Mouse (Mus musculus) thymus, postnatal 4 days (tissue): ENCODE results near the gene Arsg.

Experiments
- DNase-seq: peaks from one replicate; pipeline ENCODE4 v3.0.0; 2021

Arsg gene

DNA sequence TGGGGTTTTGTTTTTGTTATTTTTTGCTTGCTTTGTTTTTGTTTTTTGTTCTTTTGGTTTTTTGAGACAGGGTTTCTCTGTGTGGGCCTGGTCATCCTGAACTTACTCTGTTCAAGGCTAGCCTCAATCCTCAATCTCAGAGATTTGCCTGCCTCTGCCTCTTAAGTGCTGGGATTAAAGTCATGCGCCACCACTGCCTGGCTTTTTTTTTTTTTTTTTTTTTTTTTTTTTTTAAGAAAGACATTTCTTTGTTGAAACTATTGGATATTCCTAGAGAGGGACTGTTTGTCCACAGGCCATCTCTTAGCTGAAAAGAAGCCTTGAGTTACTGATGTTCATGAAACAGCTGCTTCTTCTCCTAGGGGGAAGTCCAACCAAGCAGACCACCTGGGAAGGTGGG lies 74.5 kb downstream of the Arsg start:
- no peak for DNase-seq

DNA sequence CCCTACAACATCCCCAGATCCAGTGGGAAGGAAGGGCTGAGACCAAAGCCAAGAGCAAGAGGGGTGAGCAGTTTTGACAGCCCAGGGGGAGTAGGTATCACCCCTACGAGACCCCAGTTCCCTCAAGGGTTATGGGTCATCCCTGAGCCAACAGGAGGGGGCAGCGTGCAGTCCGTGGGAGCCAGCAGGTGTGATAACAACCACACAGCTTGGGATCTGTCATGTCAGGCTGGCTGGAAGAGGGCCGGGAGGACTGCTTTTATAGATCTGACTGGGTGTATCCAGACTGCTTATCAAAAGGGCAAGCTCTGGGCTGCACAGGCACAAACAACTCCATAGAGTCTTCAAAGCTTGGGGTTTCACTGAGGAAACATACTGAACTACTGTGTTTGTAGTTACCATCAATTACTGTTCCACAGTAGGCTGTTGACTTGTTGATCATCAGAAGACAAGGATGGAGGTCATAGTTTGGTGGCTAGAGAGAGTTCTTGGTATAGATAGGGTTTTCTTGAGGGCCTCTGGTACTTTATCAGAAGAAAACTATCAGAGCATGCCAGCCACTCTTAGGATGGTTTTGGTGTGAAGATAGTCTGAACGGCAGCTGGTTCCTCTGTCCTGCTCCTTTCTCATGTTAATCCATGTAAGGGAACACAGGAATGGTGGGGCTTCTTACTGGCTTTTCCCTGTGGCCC lies 76.6 kb downstream of the Arsg start:
- DNase-seq: no peak

DNA sequence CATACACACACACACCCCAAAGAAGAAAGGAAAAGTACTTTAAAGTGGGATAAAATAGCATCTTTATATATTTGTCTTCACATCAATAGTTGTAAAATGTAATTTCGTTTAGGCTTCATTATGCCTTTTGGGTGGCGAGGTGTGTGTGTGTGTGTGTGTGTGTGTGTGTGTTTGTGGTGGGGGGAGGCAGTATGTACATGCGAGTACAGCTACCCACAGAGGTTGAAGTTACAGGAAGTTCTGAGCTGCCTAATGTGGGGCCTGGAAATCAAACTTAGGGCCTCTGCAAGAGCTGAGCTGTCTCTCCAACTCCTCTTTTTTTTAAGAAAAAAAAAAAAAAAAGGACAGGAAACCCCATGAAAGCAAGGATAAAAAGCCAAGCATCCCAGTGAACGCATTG lies 80.7 kb downstream of the Arsg start:
- DNase-seq: peak; percentile 58

DNA sequence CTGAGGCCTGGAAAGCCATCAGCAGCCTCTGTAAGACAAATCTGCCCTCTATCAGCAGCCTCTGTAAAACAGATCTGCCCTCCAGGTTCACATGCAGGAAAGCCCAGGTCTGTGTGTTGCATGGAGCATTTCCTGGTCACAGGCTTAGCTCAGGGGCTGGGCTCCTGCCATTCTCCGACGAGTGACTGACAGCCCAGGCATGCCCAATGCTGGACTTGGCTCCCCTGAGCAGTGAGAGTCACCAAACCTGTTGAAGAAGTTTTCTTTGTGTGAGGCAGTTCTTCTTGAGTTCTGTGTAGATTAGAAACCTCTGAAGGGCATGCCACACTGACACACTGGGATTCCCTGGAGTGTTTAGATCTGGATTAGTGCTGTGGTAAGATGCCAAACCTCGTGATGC lies 81.3 kb downstream of the Arsg start:
- peak; percentile 35 for DNase-seq

DNA sequence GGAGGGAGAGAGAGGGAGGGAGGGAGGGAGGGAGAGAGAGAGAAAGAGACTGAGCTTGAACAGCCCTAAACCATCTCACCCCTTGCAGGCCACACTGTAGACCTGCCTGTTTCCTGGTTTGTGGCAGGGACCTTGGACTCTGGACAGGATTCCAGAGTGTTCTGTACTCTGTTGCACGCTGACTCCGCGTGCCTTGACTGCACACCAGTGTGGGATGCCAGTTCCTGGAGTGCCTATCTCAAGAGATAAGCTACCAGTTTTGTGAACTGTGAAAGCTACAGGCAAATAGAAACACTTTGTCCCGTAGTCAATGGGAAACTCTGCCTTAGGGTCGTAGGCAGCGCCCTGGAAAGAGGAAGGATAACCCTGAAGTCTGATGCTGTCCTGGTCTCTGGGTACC lies 83.0 kb downstream of the Arsg start:
- no peak for DNase-seq

DNA sequence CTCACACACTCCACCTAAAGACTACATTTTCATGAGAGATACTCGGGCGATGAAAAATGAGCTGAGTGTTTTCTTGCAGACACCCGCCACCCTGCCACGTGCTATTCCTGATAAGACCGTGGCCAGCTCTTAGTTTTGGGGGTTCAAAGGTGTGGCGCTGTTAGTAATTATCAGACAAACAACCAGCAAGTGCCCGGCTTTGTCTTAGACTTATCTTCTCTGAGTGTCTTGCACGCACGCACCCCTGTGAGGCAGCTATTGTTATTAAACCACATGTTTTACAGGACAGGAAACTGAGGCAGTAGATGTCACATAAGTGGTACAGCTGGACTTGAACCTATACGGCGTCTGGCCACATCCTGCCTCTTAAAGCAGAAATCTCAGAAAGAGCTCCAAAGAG lies 84.2 kb downstream of the Arsg start:
- no peak for DNase-seq

DNA sequence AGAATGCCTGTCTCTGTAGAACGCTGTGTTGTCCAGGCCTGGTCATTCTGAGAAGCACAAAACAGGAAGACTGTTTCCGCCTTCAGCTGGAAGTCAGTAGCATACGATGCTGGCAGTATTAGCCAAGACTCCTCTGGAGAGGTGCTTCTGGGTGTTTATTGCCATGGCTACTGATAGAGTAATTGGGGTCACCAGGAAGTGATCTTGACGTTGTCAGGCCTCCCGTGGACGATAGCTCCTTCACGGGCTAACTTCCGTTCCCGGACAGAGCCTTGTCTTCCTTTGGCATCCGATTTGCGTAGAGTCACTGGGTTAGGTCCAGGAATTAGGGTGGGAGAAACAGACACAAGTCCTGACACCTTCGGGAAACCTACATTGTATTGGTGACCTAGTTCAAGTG lies 86.1 kb downstream of the Arsg start:
- DNase-seq: no peak

DNA sequence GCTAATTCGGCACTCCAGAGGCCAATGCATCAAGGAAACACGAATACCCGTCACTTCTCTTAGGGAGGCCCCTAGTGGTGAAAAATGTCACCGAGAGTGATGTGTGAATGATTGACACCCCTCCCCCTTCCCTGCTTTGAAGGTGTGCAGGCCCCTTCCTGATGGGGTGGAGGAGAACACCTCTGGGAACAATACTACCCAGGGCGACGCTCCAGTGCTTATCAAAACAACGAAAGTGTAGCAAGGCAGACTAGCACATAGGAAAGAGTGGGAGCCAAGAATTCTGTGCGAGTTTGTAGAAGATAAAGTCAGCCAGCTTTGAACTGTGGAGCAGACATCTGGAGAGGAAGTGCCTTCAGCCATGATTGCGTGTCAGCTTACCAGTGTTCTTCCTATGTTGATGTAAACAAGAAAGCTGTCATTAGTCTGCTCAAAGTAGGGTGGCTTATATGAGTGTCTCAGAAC lies 87.7 kb downstream of the Arsg start:
- peak; percentile 81 for DNase-seq

DNA sequence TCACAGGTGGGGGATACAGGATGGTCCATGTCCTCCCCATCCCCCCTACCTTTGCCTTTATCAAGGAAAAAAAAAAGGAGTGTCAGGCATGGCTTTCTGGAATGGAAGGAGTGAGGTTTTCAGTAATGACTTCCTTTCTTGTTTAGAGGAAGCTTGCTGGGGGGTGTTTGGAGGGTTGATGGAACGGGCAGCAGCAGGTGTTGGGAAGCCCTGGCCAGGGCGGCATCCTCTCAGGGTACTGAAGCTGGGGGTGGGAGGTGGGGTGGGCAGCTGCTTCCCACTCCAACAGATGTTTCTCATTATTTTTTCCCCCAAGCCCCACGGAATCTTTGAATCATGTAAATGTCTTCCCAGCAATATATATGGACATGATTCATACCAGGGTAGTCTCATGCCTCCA lies 88.3 kb downstream of the Arsg start:
- no peak for DNase-seq

DNA sequence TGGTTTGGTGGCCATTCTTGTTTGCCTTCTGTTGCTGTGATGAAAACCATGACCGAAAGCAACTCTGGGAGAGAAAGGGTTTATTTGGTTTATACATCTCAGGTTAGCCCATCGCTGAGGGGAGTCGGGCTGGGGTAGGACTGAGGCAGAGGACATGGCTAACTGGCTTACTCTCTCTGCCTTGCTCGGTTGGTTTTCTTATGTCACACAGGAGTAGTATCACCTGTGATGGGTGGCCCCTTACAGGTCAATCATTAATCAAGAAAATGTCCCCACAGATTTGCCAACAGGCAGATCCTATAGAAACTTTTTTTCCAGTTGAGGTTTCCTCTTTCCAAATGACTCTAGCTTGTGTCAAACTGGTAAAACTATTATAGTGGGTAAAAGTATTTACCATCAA lies 90.5 kb downstream of the Arsg start:
- DNase-seq: no peak

DNA sequence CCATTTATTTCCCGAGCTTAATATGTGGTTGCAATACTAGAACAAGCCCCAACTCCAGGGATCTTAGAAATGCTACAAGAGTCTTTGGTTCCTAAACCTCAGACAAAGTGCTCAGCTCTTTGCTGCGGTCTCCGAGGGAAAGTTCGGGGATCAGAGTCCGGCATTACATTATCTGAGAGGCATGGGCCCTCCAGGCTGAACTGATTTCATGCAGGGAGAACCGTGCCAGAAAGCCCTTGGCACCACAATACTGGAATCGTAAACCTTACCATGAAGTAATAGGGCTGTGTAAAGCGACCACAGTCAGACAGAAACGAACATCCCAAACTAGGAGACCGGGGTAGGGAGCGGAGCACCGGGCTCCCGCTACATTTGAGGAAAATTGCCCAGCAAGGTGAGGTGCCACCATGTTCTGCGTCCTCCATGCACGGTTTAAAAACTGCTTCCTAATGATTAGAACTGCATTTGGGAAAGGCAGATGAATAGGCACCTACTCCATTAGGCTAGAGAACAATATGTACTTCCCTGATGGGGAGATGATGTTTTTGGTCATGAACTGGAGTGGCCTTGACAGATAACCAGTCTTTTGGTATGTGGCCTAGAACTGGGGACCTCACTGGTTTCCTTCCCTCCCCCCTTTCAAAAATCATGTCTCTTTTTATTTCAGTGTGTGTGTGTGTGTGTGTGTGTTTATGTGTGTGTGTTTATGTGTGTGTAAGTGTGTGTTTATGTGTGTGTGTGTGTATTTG lies 91.5 kb downstream of the Arsg start:
- DNase-seq: no peak

DNA sequence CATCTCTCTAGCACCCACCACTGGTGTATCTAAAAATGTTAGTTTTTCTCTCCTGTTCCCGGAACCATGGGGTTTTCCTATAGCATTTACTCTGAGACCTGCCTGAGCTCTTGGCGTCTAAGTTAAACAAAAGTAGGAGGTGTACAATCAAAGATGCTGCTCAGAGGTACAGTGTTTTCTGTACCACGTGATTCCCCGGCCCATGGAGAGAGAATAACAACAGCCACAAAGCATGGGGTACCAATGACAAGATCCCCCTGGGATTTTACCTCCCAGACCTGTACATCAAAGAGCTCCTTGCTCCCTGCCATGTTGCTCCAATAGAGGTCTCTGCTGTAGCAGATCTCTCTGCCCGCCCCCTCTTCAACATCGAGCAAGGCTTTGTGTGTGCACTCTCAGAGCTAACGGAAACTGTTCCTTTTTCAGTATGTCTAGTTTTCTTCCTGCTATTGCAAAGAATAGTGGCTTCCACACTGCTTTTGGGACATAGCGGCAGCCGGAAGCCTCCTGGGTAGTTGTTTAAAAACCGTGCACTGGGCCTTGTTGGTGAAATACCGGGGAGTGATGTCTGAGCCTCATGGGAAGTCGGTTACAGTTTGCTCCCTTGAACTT lies 95.9 kb downstream of the Arsg start:
- DNase-seq: no peak

DNA sequence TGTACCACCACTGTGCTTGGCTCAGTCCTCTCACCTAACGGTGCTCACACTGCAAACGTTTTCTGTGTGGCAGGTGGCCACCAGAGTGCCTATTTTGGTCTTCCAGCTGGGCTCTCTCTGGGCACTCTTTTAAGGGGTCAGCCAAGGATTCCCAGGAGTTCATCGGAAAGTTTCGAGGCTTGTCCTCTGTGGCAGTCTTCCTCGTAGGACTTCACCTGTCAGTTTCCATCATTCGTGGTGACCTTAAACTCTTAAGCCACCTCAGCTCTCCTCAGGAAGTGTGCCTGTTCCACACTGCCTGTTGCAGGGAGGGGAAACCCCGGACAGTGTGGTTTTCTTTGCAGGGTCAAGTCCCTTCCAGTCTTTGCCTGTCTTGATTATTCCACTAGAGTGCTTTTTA lies 96.6 kb downstream of the Arsg start:
- no peak for DNase-seq

DNA sequence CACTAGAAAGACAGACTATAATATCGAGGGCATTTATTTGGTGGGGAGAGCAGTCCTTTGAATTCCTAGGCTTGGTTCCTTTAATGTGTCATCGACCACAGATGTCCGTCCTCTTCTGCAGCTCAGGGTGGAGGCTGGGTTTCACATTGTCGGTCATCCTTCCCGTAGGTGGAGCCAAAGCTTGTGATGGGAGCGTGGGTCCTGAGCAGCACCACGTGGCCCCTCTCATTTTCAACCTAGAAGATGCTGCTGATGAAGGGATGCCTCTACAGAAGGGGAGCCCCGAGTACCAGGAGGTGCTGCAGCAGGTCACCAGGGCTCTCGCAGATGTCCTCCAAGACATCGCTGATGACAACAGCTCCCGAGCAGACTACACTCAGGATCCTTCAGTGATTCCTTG lies 98.9 kb downstream of the Arsg start:
- DNase-seq: no peak

DNA sequence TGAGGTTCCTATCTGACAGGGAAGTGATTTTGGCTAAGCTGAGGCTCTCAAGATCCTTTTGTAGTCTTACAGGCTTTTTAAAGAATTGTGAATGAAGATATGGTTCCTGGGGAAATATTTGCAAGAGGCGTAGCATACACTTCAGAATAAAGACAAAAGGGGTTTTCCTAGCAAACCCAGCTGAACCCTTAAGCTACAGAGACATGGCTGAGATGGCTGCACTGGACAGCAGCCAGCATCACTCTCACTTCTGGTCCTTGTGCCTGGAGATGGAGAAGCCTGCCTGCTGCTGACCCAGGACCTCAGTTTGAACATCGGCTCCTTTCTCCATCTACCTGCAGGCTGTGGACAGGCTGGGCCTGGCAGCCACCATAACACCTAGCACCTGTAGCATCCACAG lies 101.4 kb downstream of the Arsg start:
- DNase-seq: no peak

DNA sequence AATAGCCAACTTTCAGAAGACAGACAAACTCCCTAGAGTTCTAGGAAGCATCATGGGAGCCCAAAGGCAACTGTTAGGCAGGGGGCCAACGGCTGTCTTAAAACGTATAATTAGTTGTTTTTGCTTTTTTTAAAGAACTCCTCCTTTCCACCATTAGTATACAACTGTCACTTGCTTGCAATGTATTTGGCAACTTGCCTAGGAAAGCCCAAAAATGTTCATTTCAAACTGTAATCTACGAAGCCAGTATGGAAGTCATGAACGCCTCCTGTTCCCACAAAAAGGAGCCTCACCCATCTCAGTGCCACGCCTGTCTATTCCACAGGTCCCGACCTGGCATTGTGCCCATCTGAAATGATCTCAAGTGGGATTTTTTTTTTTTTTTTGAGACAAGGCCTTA lies 102.7 kb downstream of the Arsg start:
- no peak for DNase-seq

DNA sequence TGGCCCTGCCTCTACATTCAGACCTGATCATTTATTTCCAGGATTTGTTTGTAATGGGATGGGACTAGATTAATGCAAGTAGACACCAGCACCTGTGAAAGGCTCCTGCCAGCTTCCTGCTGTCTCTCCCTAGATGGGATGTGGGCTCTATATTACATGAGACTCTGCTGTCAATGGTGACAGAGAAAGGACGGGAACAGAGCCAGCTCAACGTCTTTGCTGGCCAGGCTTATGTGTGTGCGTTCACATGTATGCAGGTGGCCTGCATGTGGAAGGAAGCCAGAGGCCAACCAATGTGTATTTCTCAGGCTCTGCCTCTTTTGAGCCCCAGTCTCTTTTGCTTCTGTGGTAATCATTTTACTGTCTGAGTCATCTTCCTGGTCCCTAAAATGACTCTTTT lies 105.4 kb downstream of the Arsg start:
- DNase-seq: no peak

DNA sequence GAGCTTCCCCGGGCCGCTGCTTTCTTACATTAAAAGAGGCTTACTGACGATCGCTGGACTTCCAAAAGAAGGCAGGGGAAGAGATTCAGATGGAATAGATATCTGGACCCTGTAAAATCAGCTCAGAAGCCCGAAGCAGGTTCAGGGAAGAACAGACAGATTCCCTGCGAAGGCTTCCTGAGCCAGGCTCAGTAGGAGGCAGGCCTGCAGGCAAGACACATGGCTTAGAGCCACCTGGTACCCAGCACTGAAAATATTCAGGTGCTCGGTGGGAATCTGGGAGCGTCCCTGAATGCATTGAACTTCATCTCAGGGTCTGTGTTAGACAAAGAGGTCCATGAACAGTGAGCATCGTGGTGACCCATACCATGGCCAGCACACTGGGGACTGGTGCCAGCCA lies 106.8 kb downstream of the Arsg start:
- DNase-seq: no peak

DNA sequence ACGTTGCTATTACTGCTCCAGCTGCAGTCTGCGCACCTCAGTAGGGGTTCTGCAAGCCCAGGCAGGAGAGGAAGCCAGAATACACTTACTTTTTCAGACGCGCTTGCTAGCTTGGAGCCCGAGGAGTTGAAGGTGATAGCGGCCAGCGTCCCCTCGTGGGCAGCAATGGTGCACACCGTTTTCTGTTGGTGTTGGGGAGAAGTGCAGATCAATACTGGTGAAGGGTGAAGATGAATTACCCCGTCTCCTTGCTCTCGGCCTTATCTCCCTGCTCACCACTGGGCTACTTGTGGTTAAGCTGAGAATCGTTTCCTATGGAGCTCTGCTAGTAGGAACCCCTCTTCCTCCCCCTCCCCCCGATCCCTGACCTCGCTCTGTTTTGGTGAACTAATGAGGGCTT lies 110.8 kb downstream of the Arsg start:
- DNase-seq: peak; percentile 34

DNA sequence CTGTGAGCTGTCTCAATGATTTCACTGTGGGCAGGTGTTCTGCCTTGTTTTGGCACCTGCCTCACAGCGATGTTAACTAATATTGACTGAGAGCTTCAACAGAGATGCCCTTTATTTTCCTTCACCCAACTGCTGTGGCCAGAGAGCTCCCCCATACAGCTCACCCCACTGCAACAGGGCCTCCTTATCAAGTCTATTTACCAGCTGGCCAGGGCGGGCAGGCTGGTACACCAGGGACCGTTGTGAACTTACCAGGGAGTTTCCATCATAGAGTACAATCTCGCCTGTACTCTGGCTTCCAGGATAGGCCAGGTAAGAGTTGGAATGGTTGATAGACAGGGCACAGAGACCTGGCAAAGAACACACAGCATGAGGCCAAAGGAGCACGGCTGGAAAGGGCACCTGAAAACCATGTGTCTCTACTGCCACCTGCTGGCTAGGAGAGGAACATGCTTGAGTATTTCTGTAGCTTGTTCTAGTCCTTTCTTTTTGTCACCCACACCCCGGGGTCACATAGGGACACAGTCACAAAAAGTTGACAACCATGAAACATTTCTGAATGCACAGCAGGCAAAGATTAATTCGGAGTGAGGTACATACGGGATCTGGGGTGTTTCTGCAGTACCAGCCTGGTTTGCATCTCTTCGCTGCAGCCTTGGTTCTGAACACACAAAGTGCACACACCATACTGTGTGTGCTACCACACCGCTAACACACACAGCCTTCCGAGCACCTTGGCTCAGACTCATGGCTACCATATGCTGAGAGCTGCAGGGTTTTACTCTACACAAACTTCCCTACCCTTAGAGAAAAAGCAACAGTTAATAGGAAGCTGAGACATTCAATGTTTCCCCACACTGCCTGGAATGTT lies 111.9 kb downstream of the Arsg start:
- DNase-seq: peak; percentile 81

DNA sequence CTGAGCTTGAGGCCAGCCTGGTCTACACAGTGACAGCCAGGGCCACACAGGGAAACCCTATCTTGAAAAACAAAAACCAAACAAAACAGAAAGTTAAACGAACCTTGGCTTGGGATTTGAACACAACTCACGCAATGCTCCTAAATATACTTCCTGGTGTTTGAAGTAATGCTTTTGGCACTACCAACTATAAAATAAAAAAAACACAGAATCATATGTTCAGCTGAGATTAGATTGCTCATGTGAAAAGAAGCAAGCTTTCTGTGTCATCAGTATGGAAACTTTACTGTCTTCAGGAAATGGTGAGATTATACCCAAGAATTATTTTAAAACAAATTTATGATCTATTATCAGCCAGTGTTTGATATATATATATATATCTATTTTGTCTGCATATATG lies 113.2 kb downstream of the Arsg start:
- DNase-seq: no peak

DNA sequence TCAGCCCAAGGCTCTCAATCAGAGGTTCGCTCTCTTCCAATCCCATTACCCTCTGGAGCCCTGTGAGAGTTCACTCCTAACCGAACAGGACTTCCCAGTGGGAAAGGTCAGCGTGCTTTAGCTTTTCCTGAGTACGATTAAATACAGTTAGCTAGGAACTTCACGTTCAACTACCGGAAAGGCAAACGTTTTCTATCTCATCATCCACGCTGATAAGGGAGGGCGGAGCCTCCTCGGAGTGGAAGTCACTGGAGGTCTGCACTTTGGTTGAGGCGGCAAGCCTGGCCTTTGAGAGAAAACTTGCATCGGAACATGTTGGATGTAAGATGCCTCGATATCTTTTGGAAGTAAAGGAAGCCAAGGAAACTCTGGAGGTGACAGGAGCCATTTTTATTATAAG lies 113.8 kb downstream of the Arsg start:
- no peak for DNase-seq

DNA sequence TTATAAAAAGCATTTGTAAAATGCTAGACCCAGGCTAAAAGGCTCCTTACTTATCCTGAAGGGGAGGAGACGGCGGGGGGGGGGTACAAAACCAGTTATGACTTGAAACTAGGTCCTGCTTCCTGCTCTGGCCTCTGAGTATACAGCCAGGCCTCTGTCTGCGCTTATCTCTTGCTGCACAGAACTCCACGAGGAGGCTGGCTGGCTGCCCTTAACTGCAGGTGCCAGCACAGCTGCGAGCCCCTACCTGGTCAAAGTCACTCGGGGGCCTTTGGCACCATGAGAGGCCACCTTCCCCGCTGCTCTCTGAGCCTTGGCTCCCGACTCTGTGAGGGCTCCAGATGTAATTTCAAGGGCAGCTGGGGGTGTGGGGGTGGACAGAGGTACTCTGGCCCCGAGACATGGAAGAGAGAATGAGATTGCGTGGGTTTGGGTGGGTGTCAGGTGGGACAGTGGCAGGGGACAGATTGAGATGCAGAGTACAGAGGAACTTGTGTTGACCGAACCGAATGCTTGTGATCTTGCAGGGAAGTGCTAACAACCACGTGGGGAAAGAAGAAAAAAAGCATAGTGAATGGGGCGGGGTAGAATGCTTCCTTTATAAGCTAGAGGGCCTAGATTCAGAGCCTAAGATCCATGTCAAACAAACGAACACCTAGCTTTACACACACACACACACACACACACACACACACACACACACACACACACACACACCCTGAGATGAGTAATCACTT lies 114.6 kb downstream of the Arsg start:
- DNase-seq: peak; percentile 35
